Mouse (Mus musculus) heart, embryonic 14.5 days (tissue): ENCODE data around the gene Acot10. TPM values are rescaled to one million over a fixed set of nuclear protein-coding genes. Genes with fewer than 3 reads are reported as not detected.
"Not testable (repeated sequence)": the region's sequence is repeated elsewhere in the genome, so short reads cannot be mapped to it uniquely, and the experiment has no call there.

Source experiments
- ATAC-seq: fragments of 200-750 bp; cut with Nextera tagmentation; 2 replicates; pipeline ENCODE4 v1.8.0; 2017; ENCODE audit warnings: low read depth, moderate TSS enrichment; ENCODE audit not compliant: insufficient number of reproducible peaks, insufficient read depth, low FRiP score
- H3K27ac ChIP-seq, 2 experiments: fragments of 200-500 bp in 1 of 2; fragments of 300-500 bp in 1 of 2; sonication (generic) in 1 of 2; replicated peaks in 1 of 2; 2 replicates each; pipeline ENCODE4 v1.5.1; 2012 to 2014; ENCODE audit warnings: low read depth in 2 of 2, low read length in 2 of 2, control low read depth in 1 of 2, mild to moderate bottlenecking in 1 of 2, mixed read lengths in 1 of 2; ENCODE audit not compliant: control insufficient read depth in 1 of 2, insufficient read depth in 1 of 2
- H3K27me3 ChIP-seq: fragments of 300-500 bp; sonication (generic); 2 replicates; pipeline ENCODE4 v1.6.1; 2014; ENCODE audit warnings: mild to moderate bottlenecking, low read length, control low read depth; ENCODE audit not compliant: control insufficient read depth, insufficient read depth
- H3K36me3 ChIP-seq: fragments of 300-500 bp; sonication (generic); 2 replicates; pipeline ENCODE4 v1.6.1; 2014; ENCODE audit warnings: mild to moderate bottlenecking, control low read depth, low read length, mixed read lengths; ENCODE audit not compliant: control insufficient read depth, insufficient read depth
- H3K4me1 ChIP-seq, 2 experiments: fragments of 200-500 bp in 1 of 2; fragments of 300-500 bp in 1 of 2; sonication (generic) in 1 of 2; 2 replicates each; pipeline ENCODE4 v1.6.1; 2012 to 2014; ENCODE audit warnings: low read length in 2 of 2, control low read depth in 1 of 2, mixed read lengths in 1 of 2; ENCODE audit not compliant: control insufficient read depth in 2 of 2, insufficient read depth in 2 of 2
- H3K4me2 ChIP-seq: fragments of 300-500 bp; sonication (generic); 2 replicates; pipeline ENCODE4 v1.6.1; 2014; ENCODE audit warnings: mild to moderate bottlenecking, low read length
- H3K4me3 ChIP-seq, 2 experiments: fragments of 200-500 bp in 1 of 2; fragments of 300-500 bp in 1 of 2; sonication (generic) in 1 of 2; 2 replicates each; pipeline ENCODE4 v1.5.1; 2012 to 2014; ENCODE audit warnings: low read length in 2 of 2, mild to moderate bottlenecking in 2 of 2, control low read depth in 1 of 2, low read depth in 1 of 2, moderate library complexity in 1 of 2; ENCODE audit not compliant: control insufficient read depth in 1 of 2, insufficient read depth in 1 of 2
- H3K9ac ChIP-seq: fragments of 300-500 bp; sonication (generic); 2 replicates; pipeline ENCODE4 v1.6.1; 2014; ENCODE audit warnings: mild to moderate bottlenecking, low read length
- H3K9me3 ChIP-seq: fragments of 300-500 bp; sonication (generic); 2 replicates; pipeline ENCODE4 v1.6.1; 2016; ENCODE audit warnings: low read length, control low read depth; ENCODE audit not compliant: control insufficient read depth
- WGBS: fragments of 180-500 bp; shearing (Covaris S2); extraction: QIAGEN DNeasy Blood & Tissue Kit; methylation state at CpG from one replicate; pipeline ENCODE4 v1.1.7; 2014; 5-methylcytosine and 5-hydroxymethylcytosine counted together
- polyA plus RNA-seq: library from polyadenylated mRNA; unstranded; fragments of >200 nt; fragmentation: Nextera tagmentation; extraction: Ambion mirVana; gene quantifications from 2 replicates; pipeline ENCODE4 v1.2.1, GENCODE M21; 2014

The Acot10 gene
- not detected in 2 replicates for polyA plus RNA-seq

DNA sequence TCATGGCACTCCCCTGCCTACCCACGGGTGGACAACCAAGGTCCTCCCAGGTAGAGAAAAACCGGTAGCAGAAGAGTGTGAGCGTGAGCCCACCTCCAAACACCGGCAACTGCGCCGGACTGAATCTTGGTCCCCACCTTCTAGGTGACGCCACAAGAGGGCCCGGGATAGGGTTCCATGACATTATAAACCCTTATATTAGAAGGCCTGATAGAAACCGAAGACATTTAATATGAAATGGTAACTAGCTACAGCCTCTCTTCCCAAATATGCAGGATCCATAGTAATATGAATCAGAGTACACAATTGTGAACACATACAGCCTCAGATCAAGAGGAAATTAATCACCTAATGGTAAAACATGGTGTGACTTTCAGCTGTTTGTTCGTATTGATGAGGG is at the start of gene Acot10:
Acot10 (minus strand) TSS at position 101 of the 400 bp plus-strand sequence.
- no peak within 1 kb of the TSS for H3K4me2 ChIP-seq
- no peaks in the 10 kb centered on the region for H3K9me3 ChIP-seq
- no peak within 1 kb of the TSS for H3K4me3 ChIP-seq
- ATAC-seq: no peak
- no peaks in the 10 kb centered on the region for H3K4me1 ChIP-seq
- no peaks in the 10 kb centered on the region for H3K27me3 ChIP-seq
- H3K27ac ChIP-seq: no peak within 1 kb of the TSS
- H3K36me3 ChIP-seq: no peaks in the 10 kb centered on the region
- 90% methylated on average over 10 of the region's 10 CpGs for WGBS
- H3K9ac ChIP-seq: no peak within 1 kb of the TSS

DNA sequence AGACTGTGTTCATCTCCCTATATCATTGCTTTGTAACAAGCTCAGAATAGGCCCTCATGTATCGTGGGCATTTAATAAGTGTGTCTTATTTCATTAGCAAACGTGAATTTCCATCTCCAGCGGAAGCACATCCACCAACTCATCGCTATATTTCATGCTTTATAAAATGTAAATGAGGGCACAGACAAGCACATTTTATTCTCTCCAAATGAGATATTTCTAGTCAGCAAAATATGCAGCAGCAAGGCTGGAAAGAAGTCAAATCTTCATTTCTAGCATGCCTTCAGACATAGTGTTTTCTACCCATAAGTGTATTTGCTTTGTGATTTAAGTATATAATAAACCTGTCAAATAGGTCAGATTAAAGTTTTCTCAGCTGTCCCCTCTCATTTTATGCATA is 45.3 kb upstream of the Acot10 start:
- H3K4me2 ChIP-seq: no peak overlapping the region
- no peak overlapping the region for H3K4me3 ChIP-seq
- no peaks in the 10 kb centered on the region for H3K4me1 ChIP-seq
- no peaks in the 10 kb centered on the region for H3K27me3 ChIP-seq
- 78% methylated on average over 4 of the region's 4 CpGs for WGBS
- no peaks in the 10 kb centered on the region for H3K9me3 ChIP-seq
- H3K36me3 ChIP-seq: no peaks in the 10 kb centered on the region
- H3K27ac ChIP-seq: no peak overlapping the region
- no peak for ATAC-seq
- H3K9ac ChIP-seq: no peak overlapping the region

DNA sequence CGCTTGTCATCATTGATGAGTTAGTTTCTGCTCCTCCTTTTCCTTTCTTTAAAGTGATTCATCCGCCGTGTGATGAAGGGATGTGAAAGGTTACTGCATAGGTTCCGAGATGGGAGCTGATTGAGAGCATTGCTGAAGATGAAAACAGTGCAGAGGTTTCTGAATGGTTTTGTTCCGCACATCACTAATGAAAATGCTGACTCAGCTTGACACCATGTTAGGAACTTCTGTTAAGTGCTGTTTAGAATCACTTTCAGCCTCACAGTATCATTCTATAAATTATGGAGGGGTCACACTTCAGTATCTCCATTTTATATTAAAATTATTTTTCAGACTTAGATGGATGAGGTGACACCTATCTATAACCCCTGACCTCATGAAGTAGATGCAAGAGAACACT is 29.7 kb upstream of the Acot10 start:
- H3K4me1 ChIP-seq: no peaks in the 10 kb centered on the region
- H3K36me3 ChIP-seq: no peaks in the 10 kb centered on the region
- H3K9ac ChIP-seq: no peak overlapping the region
- no peak overlapping the region for H3K27ac ChIP-seq
- H3K27me3 ChIP-seq: no peaks in the 10 kb centered on the region
- ATAC-seq: no peak
- no peaks in the 10 kb centered on the region for H3K9me3 ChIP-seq
- 82% methylated on average over 5 of the region's 5 CpGs for WGBS
- no peak overlapping the region for H3K4me3 ChIP-seq
- H3K4me2 ChIP-seq: no peak overlapping the region

DNA sequence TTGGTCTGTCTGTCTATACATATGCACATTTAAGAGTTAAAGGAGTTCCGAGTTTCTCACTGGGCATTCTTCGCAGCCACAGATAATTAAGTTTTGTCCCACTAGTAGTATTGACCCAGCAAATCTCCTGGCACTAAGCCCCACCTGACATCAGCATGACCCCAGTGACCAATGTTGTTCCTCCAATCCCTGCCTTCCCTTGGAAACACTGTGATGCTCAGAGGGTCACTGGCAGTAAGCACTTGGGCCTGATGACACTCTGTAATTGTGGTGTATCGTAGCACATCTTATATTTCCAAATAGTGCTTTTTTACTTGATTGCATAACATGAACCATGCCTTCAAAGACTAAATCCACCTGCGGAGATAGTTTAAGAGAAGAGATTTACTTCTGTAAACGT is 17.6 kb upstream of the Acot10 start:
- no peaks in the 10 kb centered on the region for H3K36me3 ChIP-seq
- H3K27ac ChIP-seq: no peak overlapping the region
- no peak for ATAC-seq
- H3K9me3 ChIP-seq: no peaks in the 10 kb centered on the region
- no peak overlapping the region for H3K4me3 ChIP-seq
- H3K4me2 ChIP-seq: no peak overlapping the region
- no peak overlapping the region for H3K9ac ChIP-seq
- H3K27me3 ChIP-seq: no peaks in the 10 kb centered on the region
- 80% methylated on average over 5 of the region's 5 CpGs for WGBS
- no peaks in the 10 kb centered on the region for H3K4me1 ChIP-seq

DNA sequence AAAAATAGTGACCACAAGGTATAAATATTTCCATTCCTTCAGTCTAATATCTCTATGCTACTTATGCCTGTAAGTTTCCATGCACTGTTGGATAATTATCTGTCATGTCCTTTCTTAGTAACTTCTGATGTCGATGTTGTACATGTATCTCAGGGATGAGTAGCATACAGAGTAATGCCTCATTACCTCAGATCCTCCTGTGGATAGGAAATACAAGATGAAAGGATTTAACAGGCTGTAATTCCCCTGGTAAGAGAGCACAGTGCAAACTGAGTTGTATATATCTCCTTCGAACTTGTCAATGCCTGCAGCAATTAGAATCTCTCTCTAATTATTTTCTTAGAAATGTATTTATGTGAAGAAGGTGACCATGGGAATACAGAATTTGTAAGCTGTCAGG is 16.2 kb upstream of the Acot10 start:
- WGBS: 78% methylated on average over 2 of the region's 2 CpGs
- Histone ChIP-seq H3K27me3 (no peaks in the 10 kb centered on the region), H3K4me1 (no peaks in the 10 kb centered on the region), H3K27ac (no peak overlapping the region), H3K4me3 (no peak overlapping the region), H3K9me3 (no peaks in the 10 kb centered on the region), H3K9ac (no peak overlapping the region), H3K4me2 (no peak overlapping the region), H3K36me3 (no peaks in the 10 kb centered on the region)
- ATAC-seq: no peak

DNA sequence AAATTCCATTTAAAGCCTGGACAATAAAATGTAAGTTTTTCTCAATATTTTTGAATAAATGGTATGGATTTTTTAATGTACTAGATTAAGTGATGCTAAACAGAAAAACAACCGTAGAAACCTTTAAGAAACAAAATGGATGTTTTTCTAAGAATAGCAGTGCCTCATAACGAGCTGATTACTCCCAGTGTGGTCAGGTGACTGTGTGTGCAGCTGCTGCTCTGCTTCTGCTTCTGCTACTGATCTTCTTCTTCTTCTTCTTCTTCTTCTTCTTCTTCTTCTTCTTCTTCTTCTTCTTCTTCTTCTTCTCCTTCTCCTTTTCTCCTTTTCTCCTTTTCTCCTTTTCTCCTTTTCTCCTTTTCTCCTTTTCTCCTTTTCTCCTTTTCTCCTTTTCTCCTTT is 3.0 kb upstream of the Acot10 start:
- not testable (repeated sequence) for H3K9ac ChIP-seq, H3K36me3 ChIP-seq, ATAC-seq, H3K4me2 ChIP-seq, H3K9me3 ChIP-seq, H3K4me3 ChIP-seq, H3K27me3 ChIP-seq, H3K27ac ChIP-seq, H3K4me1 ChIP-seq
- WGBS: 44% methylated on average over 2 of the region's 2 CpGs

DNA sequence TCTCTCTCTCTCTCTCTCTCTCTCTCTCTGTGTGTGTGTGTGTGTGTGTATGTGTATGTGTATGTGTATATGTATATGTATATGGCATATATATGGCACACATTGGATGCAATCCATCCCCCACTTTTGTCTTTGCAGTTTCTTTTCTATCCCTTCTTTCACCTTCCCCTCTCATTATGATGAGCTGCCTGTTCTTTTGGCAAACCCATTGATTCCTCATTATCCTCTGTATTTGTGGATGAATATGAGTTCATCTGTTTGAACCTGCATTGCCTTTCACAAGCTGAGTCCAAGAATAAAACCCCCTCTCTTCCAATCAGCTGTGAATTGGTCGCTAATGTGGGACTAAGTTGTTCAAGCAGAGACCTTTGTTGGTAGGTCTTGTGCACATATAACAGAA is 1.4 kb upstream of the Acot10 start:
- WGBS: 64% methylated on average over 1 of the region's 1 CpGs
- H3K36me3 ChIP-seq: no peaks in the 10 kb centered on the region
- H3K4me2 ChIP-seq: no peak overlapping the region
- H3K9me3 ChIP-seq: no peaks in the 10 kb centered on the region
- no peak overlapping the region for H3K9ac ChIP-seq
- ATAC-seq: no peak
- H3K4me3 ChIP-seq: no peak overlapping the region
- H3K27ac ChIP-seq: no peak overlapping the region
- no peaks in the 10 kb centered on the region for H3K4me1 ChIP-seq
- H3K27me3 ChIP-seq: no peaks in the 10 kb centered on the region

DNA sequence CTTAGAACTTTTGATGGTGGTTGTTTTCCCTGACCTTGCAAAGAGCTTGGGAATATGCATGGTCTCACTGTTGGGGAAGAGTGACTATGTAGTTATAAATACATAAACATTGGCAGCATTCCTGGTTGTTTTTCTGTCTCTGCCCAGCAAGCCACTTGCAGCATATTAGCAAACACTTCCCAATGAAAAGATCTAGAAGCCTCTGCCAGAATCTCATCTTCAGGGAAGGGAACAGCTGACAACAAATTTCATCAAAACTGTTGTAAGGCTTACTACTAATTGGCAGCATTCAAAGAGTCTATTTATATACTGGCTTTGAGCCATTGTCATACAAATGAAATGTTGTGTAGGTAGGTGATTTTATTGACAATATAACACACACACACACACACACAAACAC is 800 bp upstream of the Acot10 start:
- no peak overlapping the region for H3K27ac ChIP-seq
- ATAC-seq: no peak

More for the DNA sequence above, 800 bp upstream of the Acot10 start:
- Histone ChIP-seq H3K27me3 (no peaks in the 10 kb centered on the region), H3K4me1 (no peaks in the 10 kb centered on the region), H3K9ac (no peak overlapping the region), H3K9me3 (no peaks in the 10 kb centered on the region), H3K4me3 (no peak overlapping the region), H3K4me2 (no peak overlapping the region), H3K36me3 (no peaks in the 10 kb centered on the region)
